Mouse (Mus musculus) naive thymus-derived CD4-positive, alpha-beta T cell, adult 2 months (primary cell): ENCODE results near the gene H2-Eb2.
A peak's percentile ranks its signal among the peaks of the same experiment; 100 is the strongest.

Experiments used
- DNase-seq: peaks from one replicate; pipeline ENCODE4 v3.0.0-alpha.2; 2011; ENCODE audit warnings: low read depth

The H2-Eb2 gene

GRCm38 (mm10) chr17:34325436-34325835 is at the start of gene H2-Eb2:
H2-Eb2 (plus strand) TSS chr17:34325665.
- no peak for DNase-seq

GRCm38 (mm10) chr17:34280499-34281038 is 44.9 kb upstream of the H2-Eb2 start:
- DNase-seq: no peak

GRCm38 (mm10) chr17:34281836-34282235 is 43.6 kb upstream of the H2-Eb2 start:
- no peak for DNase-seq

- no peak for DNase-seq
Measured at GRCm38 (mm10) chr17:34285371-34285770, 40.1 kb upstream of the H2-Eb2 start.

GRCm38 (mm10) chr17:34285848-34286247 is 39.6 kb upstream of the H2-Eb2 start:
- DNase-seq: peak; percentile 76

- no peak for DNase-seq
Measured at GRCm38 (mm10) chr17:34286501-34286900, 39.0 kb upstream of the H2-Eb2 start.

GRCm38 (mm10) chr17:34286999-34287398 is 38.5 kb upstream of the H2-Eb2 start:
- DNase-seq: no peak

GRCm38 (mm10) chr17:34287648-34288047 is 37.8 kb upstream of the H2-Eb2 start, which contains the start of gene H2-Aa:
H2-Aa (minus strand) TSS chr17:34287823.
- peak; percentile 94 for DNase-seq

- DNase-seq: no peak
Measured at GRCm38 (mm10) chr17:34288131-34288530, 37.3 kb upstream of the H2-Eb2 start.

- peak; percentile 92 for DNase-seq
Measured at GRCm38 (mm10) chr17:34291609-34292008, 33.9 kb upstream of the H2-Eb2 start.

- DNase-seq: no peak
Measured at GRCm38 (mm10) chr17:34292570-34292969, 32.9 kb upstream of the H2-Eb2 start.

- DNase-seq: peak; percentile 37
Measured at GRCm38 (mm10) chr17:34293533-34293932, 31.9 kb upstream of the H2-Eb2 start.

GRCm38 (mm10) chr17:34294249-34294648 is 31.2 kb upstream of the H2-Eb2 start:
- no peak for DNase-seq

GRCm38 (mm10) chr17:34295307-34295706 is 30.2 kb upstream of the H2-Eb2 start:
- no peak for DNase-seq

- DNase-seq: peak; percentile 88
Measured at GRCm38 (mm10) chr17:34295891-34296794, 29.3 kb upstream of the H2-Eb2 start.

GRCm38 (mm10) chr17:34299356-34299755 is 26.1 kb upstream of the H2-Eb2 start:
- no peak for DNase-seq

- no peak for DNase-seq
Measured at GRCm38 (mm10) chr17:34300071-34300470, 25.4 kb upstream of the H2-Eb2 start.

- no peak for DNase-seq
Measured at GRCm38 (mm10) chr17:34300691-34301566, 24.5 kb upstream of the H2-Eb2 start.

GRCm38 (mm10) chr17:34301670-34302190 is 23.7 kb upstream of the H2-Eb2 start:
- DNase-seq: no peak

GRCm38 (mm10) chr17:34303789-34304188 is 21.7 kb upstream of the H2-Eb2 start:
- DNase-seq: no peak

GRCm38 (mm10) chr17:34304751-34305150 is 20.7 kb upstream of the H2-Eb2 start:
- peak; percentile 89 for DNase-seq

- DNase-seq: peak; percentile 93
Measured at GRCm38 (mm10) chr17:34305380-34306030, 20.0 kb upstream of the H2-Eb2 start, which contains the start of gene H2-Eb1. H2-Eb1 (plus strand) TSS chr17:34305867.
